Mouse (Mus musculus): ENCODE results near the gene Kcnj5.

Gene Kcnj5

GRCm38 (mm10) chr9:32344051-32344450, at the start of gene Kcnj5:
TSS of gene Kcnj5 (minus strand) at chr9:32344350.
- in situ Hi-C loops (cut with MboI, MseI) = no loop called here

GRCm38 (mm10) chr9:32392716-32393115, 48.6 kb upstream of the Kcnj5 start:
- in situ Hi-C loops (cut with MboI, MseI) = no loop called here

- in situ Hi-C loops (cut with MboI, MseI) = no loop called here
Observed at GRCm38 (mm10) chr9:32391701-32392100, 47.6 kb upstream of the Kcnj5 start.

- in situ Hi-C loops (cut with MboI, MseI) = no loop called here
Observed at GRCm38 (mm10) chr9:32391092-32391491, 46.9 kb upstream of the Kcnj5 start.

DNA sequence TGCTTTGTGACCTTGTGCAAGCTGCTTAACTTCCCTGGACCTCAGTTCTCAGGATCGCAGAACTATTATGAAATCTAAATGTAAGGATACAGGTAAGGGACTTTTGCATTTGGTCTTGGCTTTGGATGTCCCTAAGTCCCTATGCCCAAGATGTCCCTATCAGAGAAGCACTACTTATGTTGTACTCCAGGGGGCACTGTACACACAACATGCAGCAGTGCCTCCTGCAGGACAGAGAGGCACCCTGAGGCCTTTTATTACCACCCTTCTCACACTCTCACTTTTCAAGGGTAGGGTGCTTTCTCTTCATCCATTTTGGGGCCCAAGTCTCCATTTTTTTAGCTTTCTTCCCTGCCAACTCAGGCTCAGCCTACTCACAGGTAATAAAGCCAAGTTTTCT, 44.0 kb upstream of the Kcnj5 start:
- in situ Hi-C loops (cut with MboI, MseI) = no loop called here

DNA sequence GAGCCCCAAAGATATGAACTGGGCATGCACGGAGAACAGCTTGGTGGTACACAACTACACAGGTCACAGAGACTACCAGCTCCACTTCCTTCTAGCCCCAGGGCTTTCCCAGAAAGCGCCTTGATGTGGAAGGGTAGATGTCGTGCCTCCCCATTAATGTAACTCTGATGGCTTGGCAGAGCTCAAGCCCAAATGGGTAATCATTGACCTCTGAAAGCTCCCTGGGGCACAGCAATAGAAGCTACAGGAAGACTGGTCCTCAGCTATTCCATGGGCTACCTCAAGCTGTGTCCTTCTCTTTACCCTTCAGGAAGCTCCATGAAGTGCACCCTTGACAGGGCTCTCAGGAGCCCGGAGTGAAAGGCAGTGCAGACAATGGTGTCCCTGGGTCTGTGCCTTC, 40.8 kb upstream of the Kcnj5 start:
- in situ Hi-C loops (cut with MboI, MseI) = no loop called here

GRCm38 (mm10) chr9:32376863-32377590, 32.9 kb upstream of the Kcnj5 start:
- in situ Hi-C loops (cut with MboI, MseI) = no loop called here

GRCm38 (mm10) chr9:32376031-32376430, 31.9 kb upstream of the Kcnj5 start:
- in situ Hi-C loops (cut with MboI, MseI) = no loop called here

GRCm38 (mm10) chr9:32373656-32374055, 29.5 kb upstream of the Kcnj5 start:
- in situ Hi-C loops (cut with MboI, MseI) = no loop called here

DNA sequence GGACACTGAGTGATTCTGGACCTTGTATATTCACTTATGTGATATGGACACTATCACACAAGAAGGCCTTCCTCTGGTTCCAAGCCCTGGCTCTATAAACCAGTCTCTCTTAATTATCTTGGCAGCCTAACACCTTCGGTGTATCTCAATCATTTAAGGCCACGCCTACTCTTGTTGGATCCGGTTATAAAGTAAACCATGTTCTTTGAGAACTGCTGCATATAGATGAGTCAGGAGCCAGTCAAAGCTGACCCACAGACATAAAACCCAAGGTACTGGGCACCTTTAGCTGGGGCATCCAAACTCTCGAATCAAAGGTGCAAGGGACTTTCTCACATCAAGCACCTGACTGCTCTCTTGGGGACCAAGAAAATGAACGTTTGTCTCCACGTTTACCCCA, 28.1 kb upstream of the Kcnj5 start, which contains the start of gene Kcnj1:
TSS of gene Kcnj1 (plus strand) at position 292 of the 400 bp plus-strand sequence.
- in situ Hi-C loops (cut with MboI, MseI) = no loop called here

DNA sequence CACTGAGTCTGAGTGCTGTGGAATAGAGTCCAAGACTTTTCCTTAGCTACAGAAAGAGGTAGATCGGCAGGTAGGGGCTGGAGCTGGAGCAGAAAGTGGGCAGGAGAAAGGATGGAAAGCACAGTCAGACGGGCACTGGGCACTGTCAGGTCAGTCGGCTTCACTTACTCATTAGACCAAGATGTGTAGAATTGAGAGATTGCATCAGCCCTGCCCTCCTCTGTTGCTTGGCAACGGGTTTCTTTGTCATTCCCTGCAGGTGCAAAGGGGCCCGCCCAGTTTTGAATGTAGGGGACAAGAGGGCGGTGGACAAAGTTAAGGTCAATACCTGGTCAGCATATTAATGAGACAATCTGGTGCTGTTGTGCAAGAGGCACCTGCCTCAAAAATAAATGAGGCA, 25.2 kb upstream of the Kcnj5 start:
- in situ Hi-C loops (cut with MboI, MseI) = no loop called here

DNA sequence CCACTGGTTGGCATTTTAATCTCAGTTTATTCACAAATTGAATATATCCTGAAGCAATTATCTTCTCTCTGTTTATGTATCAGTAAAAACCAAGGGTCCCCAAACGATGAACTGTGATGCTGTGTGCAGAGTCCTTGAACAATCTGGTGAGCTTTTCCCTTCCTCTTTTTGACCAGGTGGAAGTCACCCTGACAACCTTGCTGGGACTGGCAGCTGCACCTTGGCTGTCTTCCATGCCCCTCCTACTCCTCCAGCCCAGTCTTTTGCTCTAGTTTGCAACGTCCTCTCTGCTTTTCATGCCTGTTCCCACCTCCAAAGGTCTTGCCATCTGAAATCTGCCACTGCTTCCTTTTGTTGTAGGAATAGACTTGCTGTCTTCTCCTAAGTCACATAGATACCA, 24.7 kb upstream of the Kcnj5 start:
- in situ Hi-C loops (cut with MboI, MseI) = no loop called here

GRCm38 (mm10) chr9:32360770-32361169, 16.6 kb upstream of the Kcnj5 start:
- in situ Hi-C loops (cut with MboI, MseI) = no loop called here

DNA sequence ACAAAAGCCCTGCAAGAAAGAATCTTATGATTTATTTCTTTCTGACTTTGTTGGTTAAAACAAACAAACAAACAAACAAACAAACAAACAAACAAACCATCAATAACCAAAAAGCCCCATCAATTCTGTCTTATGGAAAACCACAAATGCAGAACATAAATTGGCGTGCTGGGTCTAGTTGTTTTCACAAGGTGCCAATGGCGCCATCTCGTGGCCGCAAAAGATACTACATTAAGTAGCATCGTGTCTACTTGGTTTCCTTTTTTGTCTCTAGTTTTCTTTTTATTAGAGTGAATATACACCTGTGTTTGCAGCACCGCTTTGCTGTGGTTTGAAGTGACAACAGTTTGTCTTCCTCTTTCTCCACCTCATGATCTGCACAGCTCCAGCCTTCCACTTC, 6.2 kb upstream of the Kcnj5 start:
- in situ Hi-C loops (cut with MboI, MseI) = loop anchor here (5.0 kb wide), 1 partner anchor 78 kb away; no protein-coding TSS in a partner anchor

DNA sequence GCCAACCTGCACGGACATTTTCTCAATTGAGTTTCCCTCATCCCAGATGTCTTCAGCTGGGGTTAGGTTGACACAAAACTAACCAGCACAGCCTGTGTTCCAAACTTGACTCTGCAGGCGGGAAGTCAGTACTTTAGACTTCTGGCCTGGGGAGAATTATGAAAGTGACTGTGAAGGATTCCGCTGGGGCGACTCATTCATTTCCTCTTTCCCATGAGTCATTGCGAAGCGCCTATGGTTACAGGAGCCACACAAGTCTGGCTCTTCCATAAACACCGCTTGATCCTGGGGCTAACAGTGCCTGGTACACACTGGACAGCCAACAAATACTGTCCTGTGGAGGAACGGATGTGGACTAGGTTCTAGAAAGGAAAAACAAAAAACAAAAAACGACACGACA, 5.2 kb upstream of the Kcnj5 start:
- in situ Hi-C loops (cut with MboI, MseI) = no loop called here

DNA sequence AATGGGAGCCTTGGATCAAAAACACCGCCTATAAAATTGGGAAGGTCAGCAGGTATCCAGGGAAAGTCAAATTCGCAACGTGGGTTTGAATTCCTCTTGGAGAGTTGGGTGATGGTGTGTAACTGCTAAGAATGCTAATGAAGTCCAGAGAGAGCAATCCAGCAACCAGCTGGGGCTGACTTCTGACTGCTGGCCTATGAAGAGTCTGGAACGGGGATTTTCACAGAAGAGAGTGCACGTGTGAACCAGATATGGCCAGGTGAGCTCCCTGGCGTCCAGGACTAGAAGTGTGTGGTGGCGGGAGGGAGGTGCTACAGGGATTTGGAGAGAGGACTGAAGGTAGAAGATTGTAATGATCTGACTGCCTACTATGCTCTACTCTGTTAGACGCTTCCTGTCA, 3.9 kb upstream of the Kcnj5 start:
- in situ Hi-C loops (cut with MboI, MseI) = no loop called here

GRCm38 (mm10) chr9:32344489-32344888, 339 bp upstream of the Kcnj5 start:
- in situ Hi-C loops (cut with MboI, MseI) = no loop called here

DNA sequence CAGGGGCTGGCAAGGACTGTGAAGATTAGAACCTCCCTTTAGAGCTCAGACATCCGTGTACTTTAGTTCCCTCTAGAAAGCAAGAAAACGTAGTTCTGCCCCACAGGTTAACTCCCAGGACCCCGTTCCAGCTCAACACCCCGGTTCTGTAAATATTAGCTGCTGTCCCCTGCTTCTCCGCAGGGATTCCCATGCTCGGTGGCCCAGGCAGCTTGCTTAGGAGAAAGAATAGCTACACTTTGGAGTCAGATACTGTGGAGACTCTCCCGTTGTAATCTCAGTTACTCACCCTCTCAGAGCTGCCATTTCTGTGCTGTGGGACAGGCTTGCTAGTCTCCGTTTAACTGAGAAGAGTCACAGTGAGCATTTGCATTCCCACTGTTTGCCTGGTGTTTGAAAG, 1.2 kb downstream of the Kcnj5 start:
- in situ Hi-C loops (cut with MboI, MseI) = no loop called here

DNA sequence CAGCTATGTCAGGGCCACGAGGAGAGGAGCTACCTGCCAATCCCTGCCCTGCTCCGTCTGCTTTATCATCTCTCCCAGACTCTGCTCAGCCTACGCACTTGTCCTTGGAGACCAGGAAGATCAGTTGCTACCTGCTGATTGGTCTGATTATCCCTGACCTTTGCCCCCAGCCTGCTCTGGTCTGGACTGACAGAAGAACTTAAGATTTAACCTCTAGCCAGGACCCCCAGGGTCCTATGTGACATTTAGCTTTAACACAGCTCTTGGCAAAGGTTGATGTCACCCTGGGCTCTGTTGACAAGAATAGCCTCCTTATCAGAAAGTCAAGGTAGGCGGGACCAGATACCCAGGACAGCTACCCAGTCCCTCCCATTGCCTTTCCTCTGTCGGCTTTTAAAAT, 3.3 kb downstream of the Kcnj5 start:
- in situ Hi-C loops (cut with MboI, MseI) = no loop called here

- in situ Hi-C loops (cut with MboI, MseI) = no loop called here
Observed at GRCm38 (mm10) chr9:32335389-32336150, 8.6 kb downstream of the Kcnj5 start.

DNA sequence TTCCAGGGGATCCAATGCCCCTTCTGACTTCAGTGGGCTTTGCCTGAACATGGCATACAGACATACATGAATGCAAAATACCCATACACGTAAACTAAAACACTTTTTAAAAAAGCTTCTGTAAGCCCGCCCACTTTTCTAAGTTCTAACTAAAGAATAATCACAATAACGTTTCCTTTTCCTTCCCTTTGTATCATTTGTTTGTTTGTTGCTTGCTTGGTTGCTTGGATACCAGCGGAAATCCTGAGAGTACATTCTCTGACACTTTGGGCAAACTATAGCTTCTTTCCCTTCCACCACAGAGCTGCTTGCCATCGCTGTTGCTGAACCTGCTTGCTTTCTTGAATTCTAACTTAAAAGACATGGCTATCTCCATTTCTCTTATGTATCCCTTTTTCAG, 13.0 kb downstream of the Kcnj5 start:
- in situ Hi-C loops (cut with MboI, MseI) = no loop called here

- in situ Hi-C loops (cut with MboI, MseI) = loop anchor here (10.0 kb wide), 1 partner anchor 1854 kb away; no protein-coding TSS in a partner anchor
Observed at GRCm38 (mm10) chr9:32328777-32329176, 15.4 kb downstream of the Kcnj5 start.

GRCm38 (mm10) chr9:32323610-32324009, 20.5 kb downstream of the Kcnj5 start:
- in situ Hi-C loops (cut with MboI, MseI) = loop anchor here (10.0 kb wide), 1 partner anchor 1849 kb away; no protein-coding TSS in a partner anchor
